Mouse (Mus musculus): ENCODE measurements around the gene Ranbp9. TPM values are rescaled to one million over a fixed set of nuclear protein-coding genes. Genes with fewer than 3 reads are reported as not detected.
A peak's percentile ranks its signal among the peaks of the same experiment; 100 is the strongest.

Gene Ranbp9
- 11.2 and 13.6 TPM in 2 replicates for polyA plus RNA-seq (2014; fragmentation: Nextera tagmentation; extraction: Ambion mirVana)

- Histone ChIP-seq H3K4me3 (ENCODE audit: low read depth, low read length) (peak within 1 kb of the TSS; percentile 96), H3K27me3 (replicated peaks; ENCODE audit: control insufficient read depth, insufficient read depth, low read length) (no peaks in the 10 kb centered on the region), H3K9ac (ENCODE audit: low read depth, low read length) (peak within 1 kb of the TSS; percentile 99), H3K27ac (replicated peaks; ENCODE audit: low read depth, low read length) (peak within 1 kb of the TSS; percentile 99), H3K9me3 (ENCODE audit: control insufficient read depth, low read length) (no peaks in the 10 kb centered on the region), H3K4me1 (ENCODE audit: control insufficient read depth, insufficient read depth, low read length) (peaks cover 7% of the 10 kb centered on the region), H3K4me2 (ENCODE audit: low read depth, low read length) (peak within 1 kb of the TSS; percentile 66), H3K36me3 (ENCODE audit: control insufficient read depth, insufficient read depth, low read length) (no peaks in the 10 kb centered on the region)
- ATAC-seq (ENCODE audit: low read depth) (peak; percentile 92), DNase-seq (ENCODE audit: low spot score) (peak; percentile 87)
- 1% methylated on average over 19 of the region's 132 CpGs for WGBS
Measured at GRCm38 (mm10) chr13:43480957-43481858, at the start of gene Ranbp9. Gene Ranbp9 (minus strand): TSS chr13:43481282.

GRCm38 (mm10) chr13:43530129-43530831 lies 49.2 kb upstream of the Ranbp9 start:
- ATAC-seq (ENCODE audit: low read depth) (no peak), DNase-seq (ENCODE audit: low spot score) (peak; percentile 43)
- WGBS, result 45% methylated on average over 14 of the region's 14 CpGs
- no peaks in the 10 kb centered on the region for H3K9me3 ChIP-seq (ENCODE audit: control insufficient read depth, low read length)
- peaks cover 24% of the 10 kb centered on the region for H3K4me1 ChIP-seq (ENCODE audit: control insufficient read depth, insufficient read depth, low read length)
- no peaks in the 10 kb centered on the region for H3K27me3 ChIP-seq (replicated peaks; ENCODE audit: control insufficient read depth, insufficient read depth, low read length)
- H3K9ac ChIP-seq (ENCODE audit: low read depth, low read length), result no peak overlapping the region
- H3K36me3 ChIP-seq (ENCODE audit: control insufficient read depth, insufficient read depth, low read length), result no peaks in the 10 kb centered on the region
- no peak overlapping the region for H3K27ac ChIP-seq (replicated peaks; ENCODE audit: low read depth, low read length)
- peak overlapping the region; percentile 4; the same call in 1 of the 2 replicates for H3K4me2 ChIP-seq (ENCODE audit: low read depth, low read length)
- no peak overlapping the region for H3K4me3 ChIP-seq (ENCODE audit: low read depth, low read length)

GRCm38 (mm10) chr13:43526289-43526688 lies 45.2 kb upstream of the Ranbp9 start:
- no peak overlapping the region for H3K4me3 ChIP-seq (ENCODE audit: low read depth, low read length)
- H3K27ac ChIP-seq (replicated peaks; ENCODE audit: low read depth, low read length), result no peak overlapping the region
- DNase-seq (ENCODE audit: low spot score) (no peak), ATAC-seq (ENCODE audit: low read depth) (no peak)
- no peaks in the 10 kb centered on the region for H3K27me3 ChIP-seq (replicated peaks; ENCODE audit: control insufficient read depth, insufficient read depth, low read length)
- no peaks in the 10 kb centered on the region for H3K9me3 ChIP-seq (ENCODE audit: control insufficient read depth, low read length)
- H3K4me2 ChIP-seq (ENCODE audit: low read depth, low read length), result no peak overlapping the region
- H3K9ac ChIP-seq (ENCODE audit: low read depth, low read length), result no peak overlapping the region
- no peaks in the 10 kb centered on the region for H3K36me3 ChIP-seq (ENCODE audit: control insufficient read depth, insufficient read depth, low read length)
- WGBS, result 67% methylated on average over 5 of the region's 5 CpGs
- H3K4me1 ChIP-seq (ENCODE audit: control insufficient read depth, insufficient read depth, low read length), result peaks cover 35% of the 10 kb centered on the region

DNA sequence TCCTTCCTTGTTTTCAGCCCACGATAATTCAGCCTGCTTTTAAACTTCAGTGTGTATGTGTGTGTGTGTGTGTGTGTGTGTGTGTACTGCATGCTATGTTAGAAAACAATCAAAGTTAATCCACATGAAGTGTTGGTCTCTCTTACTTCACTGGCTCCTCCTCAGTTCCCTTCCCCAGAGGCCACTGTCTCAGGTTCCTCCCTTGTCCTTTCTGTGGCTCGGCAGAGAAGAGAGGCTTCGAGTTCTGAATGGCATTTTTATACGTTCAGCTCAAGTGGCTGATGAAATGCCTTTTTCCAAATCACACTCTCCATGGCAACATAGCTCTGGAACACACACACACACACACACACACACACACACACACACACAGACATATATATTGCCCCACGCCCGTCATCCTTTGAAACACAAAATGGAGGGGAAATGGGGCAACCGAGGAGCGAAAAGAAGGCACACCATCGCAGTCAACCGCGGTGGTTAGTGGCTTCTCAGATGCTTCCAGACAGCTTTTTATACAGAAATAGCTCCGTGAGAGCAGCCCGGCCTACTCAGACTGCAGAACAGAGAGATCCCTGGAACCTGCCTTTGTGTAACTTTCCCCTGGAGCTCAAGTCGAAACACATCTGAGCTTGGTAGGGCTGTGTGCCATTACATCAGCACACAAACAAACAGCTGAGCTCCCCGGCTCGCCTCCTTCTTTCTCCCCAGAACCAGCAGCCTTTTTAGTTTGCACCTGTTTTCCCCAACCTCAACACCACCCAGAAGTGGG lies 44.5 kb upstream of the Ranbp9 start:
- DNase-seq (ENCODE audit: low spot score), result peak; percentile 65
- no peaks in the 10 kb centered on the region for H3K9me3 ChIP-seq (ENCODE audit: control insufficient read depth, low read length)
- peak overlapping the region; percentile 70 for H3K27ac ChIP-seq (replicated peaks; ENCODE audit: low read depth, low read length)
- no peak overlapping the region for H3K4me2 ChIP-seq (ENCODE audit: low read depth, low read length)
- WGBS, result 49% methylated on average over 16 of the region's 16 CpGs
- H3K4me1 ChIP-seq (ENCODE audit: control insufficient read depth, insufficient read depth, low read length), result peaks cover 28% of the 10 kb centered on the region
- no peaks in the 10 kb centered on the region for H3K27me3 ChIP-seq (replicated peaks; ENCODE audit: control insufficient read depth, insufficient read depth, low read length)
- no peak overlapping the region for H3K4me3 ChIP-seq (ENCODE audit: low read depth, low read length)
- H3K9ac ChIP-seq (ENCODE audit: low read depth, low read length), result peak overlapping the region; percentile 6; the same call in 1 of the 2 replicates
- H3K36me3 ChIP-seq (ENCODE audit: control insufficient read depth, insufficient read depth, low read length), result no peaks in the 10 kb centered on the region
- peak; percentile 41; the same call in 1 of the 2 replicates for ATAC-seq (ENCODE audit: low read depth)

DNA sequence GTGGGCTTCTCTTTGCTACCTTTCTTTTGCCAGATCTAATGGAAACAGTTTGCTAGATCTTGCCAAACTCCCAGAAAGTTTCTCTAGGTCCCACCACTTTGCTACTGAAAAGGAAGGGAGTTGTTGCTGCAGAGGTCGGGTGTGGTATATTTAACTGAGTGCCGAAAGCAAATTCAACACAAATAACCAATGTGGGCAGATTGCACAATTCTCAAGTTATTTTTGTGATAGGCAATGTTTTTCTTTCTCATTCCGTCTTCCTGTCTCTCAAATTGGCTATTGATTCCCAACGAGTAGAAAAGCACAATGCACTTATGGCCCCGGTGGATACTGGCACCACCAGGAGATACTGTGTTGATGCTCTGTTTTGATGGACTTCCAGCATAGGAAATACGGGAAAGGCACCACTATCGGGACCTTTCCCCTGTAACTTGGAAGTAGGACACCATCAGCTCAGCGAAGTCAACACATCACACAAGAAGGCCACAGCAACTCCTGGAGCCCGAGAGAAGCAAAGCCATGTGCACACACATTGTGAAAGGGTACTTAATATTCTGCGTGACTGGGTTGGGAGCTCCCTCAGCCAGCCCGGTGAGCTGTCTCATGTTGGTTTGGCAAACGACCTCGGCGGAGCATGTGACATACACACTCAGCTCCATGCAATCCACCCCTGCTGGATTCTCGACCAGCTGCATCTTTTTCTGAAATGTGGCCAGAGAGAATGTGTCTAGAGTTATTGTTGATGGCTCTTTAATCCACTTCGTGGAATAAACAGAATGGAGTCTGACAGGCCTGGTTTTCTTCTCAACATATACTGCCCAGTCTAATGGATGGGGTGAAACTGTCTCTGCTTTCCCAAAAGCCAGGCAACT lies 43.6 kb upstream of the Ranbp9 start:
- WGBS, result 56% methylated on average over 16 of the region's 16 CpGs
- no peak overlapping the region for H3K4me3 ChIP-seq (ENCODE audit: low read depth, low read length)
- no peak overlapping the region for H3K9ac ChIP-seq (ENCODE audit: low read depth, low read length)
- H3K36me3 ChIP-seq (ENCODE audit: control insufficient read depth, insufficient read depth, low read length), result no peaks in the 10 kb centered on the region
- H3K27me3 ChIP-seq (replicated peaks; ENCODE audit: control insufficient read depth, insufficient read depth, low read length), result no peaks in the 10 kb centered on the region
- H3K27ac ChIP-seq (replicated peaks; ENCODE audit: low read depth, low read length), result peak overlapping the region; percentile 70
- no peaks in the 10 kb centered on the region for H3K9me3 ChIP-seq (ENCODE audit: control insufficient read depth, low read length)
- H3K4me1 ChIP-seq (ENCODE audit: control insufficient read depth, insufficient read depth, low read length), result peaks cover 21% of the 10 kb centered on the region
- no peak overlapping the region for H3K4me2 ChIP-seq (ENCODE audit: low read depth, low read length)
- DNase-seq (ENCODE audit: low spot score), result peak; percentile 88
- peak; percentile 78; the same call in 1 of the 2 replicates for ATAC-seq (ENCODE audit: low read depth)

GRCm38 (mm10) chr13:43523906-43524480 lies 42.9 kb upstream of the Ranbp9 start:
- peak; percentile 42; the same call in 1 of the 2 replicates for ATAC-seq (ENCODE audit: low read depth)
- no peaks in the 10 kb centered on the region for H3K27me3 ChIP-seq (replicated peaks; ENCODE audit: control insufficient read depth, insufficient read depth, low read length)
- H3K4me3 ChIP-seq (ENCODE audit: low read depth, low read length), result no peak overlapping the region
- peak; percentile 72 for DNase-seq (ENCODE audit: low spot score)
- no peak overlapping the region for H3K9ac ChIP-seq (ENCODE audit: low read depth, low read length)
- H3K4me2 ChIP-seq (ENCODE audit: low read depth, low read length), result no peak overlapping the region
- no peaks in the 10 kb centered on the region for H3K9me3 ChIP-seq (ENCODE audit: control insufficient read depth, low read length)
- H3K4me1 ChIP-seq (ENCODE audit: control insufficient read depth, insufficient read depth, low read length), result peaks cover 25% of the 10 kb centered on the region
- no peaks in the 10 kb centered on the region for H3K36me3 ChIP-seq (ENCODE audit: control insufficient read depth, insufficient read depth, low read length)
- H3K27ac ChIP-seq (replicated peaks; ENCODE audit: low read depth, low read length), result peak overlapping the region; percentile 70
- 48% methylated on average over 7 of the region's 7 CpGs for WGBS

DNA sequence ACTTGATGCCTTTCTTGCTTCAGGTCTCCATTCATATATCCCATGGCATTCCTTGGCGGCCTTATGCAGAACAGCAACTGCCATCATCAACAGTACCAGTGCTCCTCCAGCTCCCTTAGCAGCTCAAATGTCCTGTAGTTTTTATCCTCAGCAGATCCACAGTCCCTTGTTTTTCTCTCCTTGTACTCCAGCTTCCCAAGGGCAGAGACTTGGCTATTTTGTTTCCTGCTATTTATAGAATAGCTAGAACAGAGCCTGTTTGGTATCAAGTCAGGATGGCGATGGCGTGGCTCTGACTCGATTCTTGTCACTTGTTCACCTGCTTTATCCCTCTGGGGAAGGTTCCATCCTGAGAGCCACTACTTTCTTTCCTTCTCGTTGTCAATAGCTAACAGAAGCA lies 40.9 kb upstream of the Ranbp9 start:
- Histone ChIP-seq H3K9me3 (ENCODE audit: control insufficient read depth, low read length) (no peaks in the 10 kb centered on the region), H3K27me3 (replicated peaks; ENCODE audit: control insufficient read depth, insufficient read depth, low read length) (no peaks in the 10 kb centered on the region), H3K27ac (replicated peaks; ENCODE audit: low read depth, low read length) (no peak overlapping the region), H3K4me1 (ENCODE audit: control insufficient read depth, insufficient read depth, low read length) (peaks cover 26% of the 10 kb centered on the region), H3K4me3 (ENCODE audit: low read depth, low read length) (no peak overlapping the region), H3K4me2 (ENCODE audit: low read depth, low read length) (no peak overlapping the region), H3K36me3 (ENCODE audit: control insufficient read depth, insufficient read depth, low read length) (no peaks in the 10 kb centered on the region), H3K9ac (ENCODE audit: low read depth, low read length) (no peak overlapping the region)
- no peak for ATAC-seq (ENCODE audit: low read depth)
- WGBS, result 79% methylated on average over 5 of the region's 5 CpGs
- no peak for DNase-seq (ENCODE audit: low spot score)

Data from embryonic facial prominence, embryonic 14.5 days (tissue).